Mouse (Mus musculus): ENCODE results near the gene Zfp91.
A peak's percentile ranks its signal among the peaks of the same experiment; 100 is the strongest.

The Zfp91 gene

GRCm38 (mm10) chr19:12795511-12796327, at the start of gene Zfp91, which contains the start of gene Lpxn:
Gene Zfp91, minus strand, starts transcription at chr19:12796126.
Gene Lpxn, plus strand, starts transcription at chr19:12796193.
- DNase-seq (ENCODE audit: low spot score in 2 of 2) = peak; percentile 95 to 96

GRCm38 (mm10) chr19:12838507-12838906, 42.6 kb upstream of the Zfp91 start:
- DNase-seq (ENCODE audit: low spot score in 2 of 2) = no peak

- DNase-seq (ENCODE audit: low spot score in 2 of 2) = peak; percentile 17 to 26
Measured at GRCm38 (mm10) chr19:12833625-12834024, 37.7 kb upstream of the Zfp91 start.

- DNase-seq (ENCODE audit: low spot score in 2 of 2) = no peak
Measured at GRCm38 (mm10) chr19:12831559-12831958, 35.6 kb upstream of the Zfp91 start.

- no peak for DNase-seq (ENCODE audit: low spot score in 2 of 2)
Measured at GRCm38 (mm10) chr19:12830823-12831430, 35.0 kb upstream of the Zfp91 start.

GRCm38 (mm10) chr19:12824549-12824948, 28.6 kb upstream of the Zfp91 start:
- DNase-seq (ENCODE audit: low spot score in 2 of 2) = no peak

GRCm38 (mm10) chr19:12820383-12820782, 24.5 kb upstream of the Zfp91 start:
- DNase-seq (ENCODE audit: low spot score in 2 of 2) = peak in 1 of 2 experiments; percentile 47

GRCm38 (mm10) chr19:12818507-12818906, 22.6 kb upstream of the Zfp91 start:
- peak; percentile 27 to 29 for DNase-seq (ENCODE audit: low spot score in 2 of 2)

GRCm38 (mm10) chr19:12813883-12814282, 18.0 kb upstream of the Zfp91 start:
- no peak for DNase-seq (ENCODE audit: low spot score in 2 of 2)

GRCm38 (mm10) chr19:12812644-12813364, 16.9 kb upstream of the Zfp91 start:
- DNase-seq (ENCODE audit: low spot score in 2 of 2) = no peak

GRCm38 (mm10) chr19:12806214-12806613, 10.3 kb upstream of the Zfp91 start:
- DNase-seq (ENCODE audit: low spot score in 2 of 2) = no peak

GRCm38 (mm10) chr19:12805730-12806129, 9.8 kb upstream of the Zfp91 start:
- no peak for DNase-seq (ENCODE audit: low spot score in 2 of 2)

- no peak for DNase-seq (ENCODE audit: low spot score in 2 of 2)
Measured at GRCm38 (mm10) chr19:12804237-12804636, 8.3 kb upstream of the Zfp91 start.

GRCm38 (mm10) chr19:12802830-12803229, 6.9 kb upstream of the Zfp91 start:
- DNase-seq (ENCODE audit: low spot score in 2 of 2) = no peak

- peak; percentile 40 to 58 for DNase-seq (ENCODE audit: low spot score in 2 of 2)
Measured at GRCm38 (mm10) chr19:12801046-12801445, 5.1 kb upstream of the Zfp91 start.

GRCm38 (mm10) chr19:12800621-12801020, 4.7 kb upstream of the Zfp91 start:
- no peak for DNase-seq (ENCODE audit: low spot score in 2 of 2)

- no peak for DNase-seq (ENCODE audit: low spot score in 2 of 2)
Measured at GRCm38 (mm10) chr19:12799081-12799480, 3.2 kb upstream of the Zfp91 start.

GRCm38 (mm10) chr19:12798404-12798803, 2.5 kb upstream of the Zfp91 start:
- DNase-seq (ENCODE audit: low spot score in 2 of 2) = peak; percentile 72 to 74

- peak in 1 of 2 experiments; percentile 44 for DNase-seq (ENCODE audit: low spot score in 2 of 2)
Measured at GRCm38 (mm10) chr19:12797071-12797470, 1.1 kb upstream of the Zfp91 start.

- peak; percentile 81 to 85 for DNase-seq (ENCODE audit: low spot score in 2 of 2)
Measured at GRCm38 (mm10) chr19:12796328-12796931, 504 bp upstream of the Zfp91 start.

GRCm38 (mm10) chr19:12795110-12795509, 816 bp downstream of the Zfp91 start:
- DNase-seq (ENCODE audit: low spot score in 2 of 2) = no peak

All from spleen, postnatal 36 days (tissue).